Mouse (Mus musculus): Measurements from ENCODE around the gene Fbxo5.

Gene Fbxo5

DNA sequence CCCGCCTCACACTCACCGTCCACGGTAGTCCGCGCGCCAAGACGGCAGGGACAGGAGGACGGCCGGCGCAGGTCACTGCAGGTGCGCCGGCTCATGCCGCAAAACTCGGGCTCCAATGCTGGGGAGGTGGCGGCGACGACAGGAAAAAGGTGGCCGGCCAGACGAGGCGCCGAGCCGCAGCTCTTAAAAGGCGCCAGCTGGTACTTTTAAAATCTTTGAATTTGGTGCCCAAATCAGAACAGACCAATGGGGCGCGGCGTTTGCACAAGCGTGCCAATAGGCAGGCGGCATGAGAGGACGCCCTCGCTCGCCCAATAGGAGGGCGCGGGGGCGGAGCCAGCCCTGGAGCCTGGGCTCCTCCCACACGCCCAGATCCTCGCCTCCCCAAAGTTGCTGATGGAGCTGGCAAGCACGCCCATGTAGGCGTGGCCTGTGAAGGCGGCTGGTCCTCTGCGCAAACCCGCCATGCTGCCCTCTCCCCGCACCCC, at the start of gene Fbxo5:
Fbxo5 (minus strand) TSS at position 358 of the 488 bp plus-strand sequence.
- DNase-seq (ENCODE audit: low spot score): peak; percentile 94

DNA sequence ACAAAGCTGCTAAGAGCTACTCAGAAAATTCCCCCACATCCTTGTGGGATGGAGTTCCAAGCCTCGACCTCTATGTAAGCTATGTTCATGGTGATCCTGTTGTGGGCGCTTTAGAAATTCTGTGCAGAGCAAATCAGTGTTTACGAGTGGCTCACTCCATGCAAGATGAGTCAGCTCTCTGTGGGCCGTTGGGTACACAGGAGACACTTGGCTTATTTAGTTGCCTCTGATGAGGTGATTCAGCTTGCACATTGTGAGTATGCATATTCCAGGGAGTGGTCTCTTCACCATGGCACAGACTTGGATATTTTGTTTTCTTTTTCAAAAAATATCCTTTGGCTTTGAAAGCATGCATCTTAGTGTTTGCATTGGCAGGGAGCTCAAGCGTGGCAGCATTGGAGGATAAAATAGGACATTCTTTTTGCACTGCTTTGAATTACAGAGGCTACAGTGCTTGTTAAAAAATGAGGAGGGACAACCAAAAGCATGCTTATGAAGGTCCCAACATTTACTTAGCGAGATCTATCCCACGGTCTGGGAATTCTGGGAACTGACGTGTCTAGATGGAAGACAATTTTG, 48.0 kb upstream of the Fbxo5 start:
- no peak for DNase-seq (ENCODE audit: low spot score)

DNA sequence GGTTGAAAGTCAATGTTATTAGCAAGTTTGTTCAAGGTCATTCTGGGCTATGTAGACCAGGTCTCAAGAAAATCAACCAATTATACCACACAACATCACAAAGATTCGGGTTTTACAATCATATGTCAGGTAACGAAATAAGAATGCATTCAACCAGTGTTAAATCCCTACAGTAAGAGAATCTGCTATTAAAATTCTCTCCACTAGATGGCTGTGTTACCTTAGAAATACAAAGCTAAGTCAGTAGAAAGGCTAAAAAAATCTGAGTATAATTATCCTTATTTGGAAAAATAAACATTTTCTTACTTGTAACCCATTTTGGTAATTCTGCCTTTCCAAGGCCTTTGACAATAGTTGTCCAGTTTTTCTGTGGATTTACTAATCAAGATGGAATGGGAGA, 41.5 kb upstream of the Fbxo5 start:
- no peak for DNase-seq (ENCODE audit: low spot score)

DNA sequence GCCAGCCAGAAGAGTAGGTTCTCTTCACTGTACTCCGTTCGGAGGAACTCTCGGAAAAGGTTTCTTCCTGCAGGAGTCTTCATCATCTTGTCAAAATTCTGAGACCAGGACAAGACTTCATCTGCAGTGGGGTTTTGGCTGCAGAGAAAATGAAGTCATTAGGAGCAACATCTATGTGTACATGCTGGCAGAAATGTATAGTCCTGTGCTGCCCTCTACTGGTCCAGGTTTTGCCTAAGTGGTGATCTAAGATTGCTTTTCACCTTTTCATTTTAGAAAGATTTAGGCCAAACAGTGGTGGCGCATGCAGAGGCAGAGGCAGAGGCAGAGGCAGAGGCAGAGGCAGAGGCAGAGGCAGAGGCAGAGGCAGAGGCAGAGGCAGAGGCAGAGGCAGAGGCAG, 36.0 kb upstream of the Fbxo5 start:
- no peak for DNase-seq (ENCODE audit: low spot score)

DNA sequence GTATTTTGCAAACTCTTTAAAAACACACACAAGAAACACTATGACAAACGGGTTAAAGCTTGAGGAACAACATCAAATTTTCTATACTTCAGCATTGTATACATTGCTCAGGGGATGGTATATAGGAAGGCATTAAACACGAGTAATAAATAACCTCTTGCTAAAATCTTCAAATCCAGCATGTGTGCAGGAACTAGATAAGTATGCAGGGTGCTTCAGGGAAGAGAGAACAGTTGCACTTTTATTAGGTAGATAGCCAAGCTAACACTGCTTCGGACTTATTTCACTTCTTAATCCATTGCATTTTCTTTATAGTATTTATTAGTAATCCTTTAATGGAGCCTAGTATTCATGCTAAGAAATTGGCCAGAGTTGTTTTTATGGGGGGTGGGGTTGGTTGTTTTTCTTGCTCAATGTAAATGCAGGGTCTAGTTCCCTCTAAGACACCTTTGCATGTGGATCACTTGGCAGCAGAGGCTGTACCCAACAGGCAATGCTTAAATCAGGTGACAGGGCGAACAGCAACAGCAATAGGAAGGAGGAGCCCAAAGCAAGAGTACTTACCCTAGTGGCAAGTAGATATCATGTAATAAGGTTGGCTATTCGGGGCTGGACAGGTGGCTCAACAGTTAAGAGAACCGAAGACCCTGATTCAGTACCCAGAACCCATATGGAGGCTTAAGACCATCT, 21.1 kb upstream of the Fbxo5 start:
- DNase-seq (ENCODE audit: low spot score): no peak

DNA sequence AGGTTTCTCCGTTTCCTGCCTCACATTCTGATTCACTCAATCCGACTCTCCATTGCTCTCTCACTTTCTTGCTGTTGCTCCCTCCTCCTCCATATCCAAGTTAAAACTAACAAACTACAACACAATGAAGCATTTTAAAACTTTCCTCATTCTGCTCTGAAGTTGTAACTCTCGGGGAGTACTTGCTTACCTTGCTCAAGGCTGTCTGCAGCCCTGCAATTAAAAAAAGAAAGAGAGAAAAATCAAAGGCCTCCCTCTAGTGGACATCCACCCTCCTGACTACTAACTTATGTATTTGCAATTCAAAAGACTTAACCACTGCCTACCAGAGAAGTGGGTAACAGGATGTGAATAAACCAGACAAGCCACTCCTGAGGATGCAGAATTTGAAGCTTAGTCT, 19.4 kb upstream of the Fbxo5 start:
- DNase-seq (ENCODE audit: low spot score): no peak

DNA sequence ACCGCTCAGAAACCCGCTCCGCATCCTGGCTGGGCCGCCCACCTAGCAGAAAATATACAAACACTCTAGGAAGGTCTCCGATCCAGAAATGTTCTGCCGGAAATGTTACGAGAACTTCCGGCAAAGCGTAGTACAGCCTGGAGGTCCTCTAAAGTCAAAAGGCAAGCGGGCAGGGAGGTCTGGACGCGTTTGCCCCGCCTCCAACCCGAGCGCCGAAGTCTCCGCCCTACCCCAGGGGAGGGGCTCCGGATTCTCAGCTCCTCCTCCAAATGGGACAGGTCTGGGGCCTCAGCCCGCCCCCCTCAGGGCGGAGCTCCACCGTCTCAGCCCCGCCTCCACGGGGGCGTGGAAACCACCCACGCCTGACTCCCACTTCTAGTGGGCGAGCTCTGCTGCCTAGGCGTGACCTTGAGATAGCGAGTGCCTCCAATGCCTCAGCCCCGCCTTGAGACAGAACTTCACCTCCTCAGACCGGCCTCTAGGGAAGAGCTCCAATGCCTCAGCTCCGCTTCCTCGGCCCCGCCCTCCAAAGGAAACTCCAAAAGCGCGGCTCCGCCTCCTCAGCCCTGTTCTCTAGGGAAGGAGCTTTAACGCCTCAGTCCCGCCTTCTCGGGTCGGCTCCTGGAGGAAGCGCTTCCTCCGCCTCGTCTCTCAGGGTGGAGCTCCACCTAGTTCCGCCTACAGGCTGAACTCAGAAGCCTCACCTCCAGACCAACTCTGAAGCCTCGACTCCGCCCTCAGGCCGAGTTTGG, 18.5 kb upstream of the Fbxo5 start, which contains the start of gene Mtrf1l:
Mtrf1l (minus strand) TSS at position 171 of the 752 bp plus-strand sequence.
- peak; percentile 87 for DNase-seq (ENCODE audit: low spot score)

DNA sequence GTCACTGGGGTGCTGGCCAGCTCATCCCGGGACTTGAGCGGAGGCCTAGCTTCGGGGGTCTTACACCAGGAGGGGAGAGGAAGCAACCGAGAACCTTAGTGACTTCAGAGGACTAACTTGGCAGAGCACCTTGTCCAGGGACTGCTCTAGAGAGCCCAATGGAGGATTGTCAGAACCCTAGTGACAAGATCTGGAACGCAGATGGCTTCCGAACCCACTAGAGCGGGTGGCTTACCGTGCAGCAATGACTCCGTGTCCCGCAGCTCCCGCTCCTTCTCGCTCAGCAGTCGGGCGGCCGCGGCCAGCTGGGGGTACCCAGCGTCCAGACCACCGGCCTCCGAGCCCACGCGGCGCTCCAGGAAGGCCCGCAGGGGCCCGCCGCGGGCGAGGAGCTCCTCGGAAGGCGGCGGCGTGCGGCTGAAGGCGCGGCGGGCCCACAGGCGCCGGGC, 17.9 kb upstream of the Fbxo5 start:
- DNase-seq (ENCODE audit: low spot score): no peak

DNA sequence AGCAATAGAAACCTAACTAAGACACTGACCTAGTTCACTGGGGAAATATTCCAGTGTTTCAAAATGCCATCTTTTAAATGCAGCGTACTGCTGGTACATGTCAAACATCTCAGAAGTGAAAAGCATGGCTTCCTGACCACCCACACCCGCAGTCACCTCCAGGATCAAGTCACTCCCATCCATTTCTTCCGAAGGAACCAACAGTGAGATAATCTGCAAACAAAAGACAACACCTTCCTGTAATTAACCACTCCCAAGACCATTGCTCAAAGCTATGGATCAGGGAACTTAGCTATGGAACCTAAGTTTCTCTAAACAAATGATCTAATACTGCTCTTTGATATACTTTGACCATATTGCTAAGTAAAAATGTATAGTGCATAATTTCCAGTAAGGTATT, 13.4 kb upstream of the Fbxo5 start:
- DNase-seq (ENCODE audit: low spot score): no peak

DNA sequence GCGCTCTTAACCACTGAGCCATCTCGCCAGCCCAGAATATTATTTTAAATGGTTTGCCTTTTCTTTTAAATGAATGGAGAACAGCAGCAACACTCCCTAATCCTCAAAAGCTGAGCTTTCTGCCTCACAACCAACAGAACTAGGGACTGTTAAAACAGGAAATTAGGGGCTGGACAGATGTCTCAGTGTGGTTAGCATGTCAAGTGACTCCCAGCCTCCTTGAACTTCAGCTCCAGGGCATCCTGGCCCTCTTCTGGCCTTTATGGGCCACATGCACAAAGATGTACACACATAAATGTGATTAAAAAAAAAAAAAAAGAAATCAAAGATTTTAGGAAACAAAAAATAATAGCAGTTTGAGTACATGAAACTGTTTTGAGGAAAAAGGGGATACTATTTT, 10.6 kb upstream of the Fbxo5 start:
- no peak for DNase-seq (ENCODE audit: low spot score)

DNA sequence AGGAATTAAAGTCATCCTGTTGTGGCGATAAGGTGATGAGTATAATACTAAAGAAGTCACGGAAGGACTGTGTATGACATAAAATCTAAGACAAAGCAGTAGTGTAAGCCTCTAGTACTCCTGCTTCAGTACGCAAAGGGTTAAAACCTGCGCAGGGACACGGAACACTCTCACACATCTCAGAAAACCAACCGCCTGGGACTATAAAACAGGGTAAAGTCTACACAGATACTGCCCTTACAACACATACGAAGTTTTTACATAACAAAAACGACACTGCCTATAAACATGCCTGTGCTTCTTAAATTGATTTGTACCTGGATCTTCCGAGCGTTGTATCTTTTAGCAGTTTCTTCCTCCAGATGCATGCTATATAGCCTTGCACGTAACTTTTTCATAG, 8.3 kb upstream of the Fbxo5 start:
- no peak for DNase-seq (ENCODE audit: low spot score)

DNA sequence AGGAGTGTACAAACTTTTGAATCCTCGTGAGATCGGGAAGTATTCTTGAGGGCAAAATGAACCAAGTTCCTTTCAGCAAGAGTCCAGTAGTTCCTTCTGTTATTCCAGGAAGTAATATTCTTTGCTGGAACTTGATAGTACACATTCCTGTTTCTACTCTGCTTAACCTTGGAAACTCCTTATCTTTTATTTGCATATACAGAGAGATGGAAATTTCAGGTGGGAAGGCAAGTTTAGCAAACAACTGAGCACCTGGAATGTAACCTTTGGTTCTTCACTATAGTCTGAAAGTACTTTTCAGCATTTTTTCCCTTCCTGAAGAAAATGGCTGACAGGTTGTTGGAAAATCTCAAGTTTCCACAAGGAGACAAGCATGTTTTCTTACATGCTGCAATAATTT, 2.3 kb upstream of the Fbxo5 start:
- no peak for DNase-seq (ENCODE audit: low spot score)

DNA sequence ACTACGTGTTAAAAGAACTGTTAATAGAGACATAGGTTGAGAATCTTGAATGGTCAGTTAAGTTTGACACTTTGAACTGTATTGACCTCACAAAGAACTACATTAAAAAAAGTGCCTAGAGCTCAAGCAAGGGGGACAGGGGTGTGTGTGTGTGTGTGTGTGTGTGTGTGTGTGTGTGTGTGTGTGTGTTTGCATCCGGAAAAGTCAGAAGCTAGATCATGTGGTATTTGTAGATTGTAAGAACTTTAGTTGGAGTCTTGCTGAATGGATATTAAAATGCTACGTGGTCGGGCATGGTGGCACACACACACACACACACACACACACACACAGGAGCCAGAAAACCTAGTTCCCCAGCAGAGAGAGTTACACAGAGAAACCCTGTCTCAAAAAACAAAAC, 1.6 kb upstream of the Fbxo5 start:
- no peak for DNase-seq (ENCODE audit: low spot score)

DNA sequence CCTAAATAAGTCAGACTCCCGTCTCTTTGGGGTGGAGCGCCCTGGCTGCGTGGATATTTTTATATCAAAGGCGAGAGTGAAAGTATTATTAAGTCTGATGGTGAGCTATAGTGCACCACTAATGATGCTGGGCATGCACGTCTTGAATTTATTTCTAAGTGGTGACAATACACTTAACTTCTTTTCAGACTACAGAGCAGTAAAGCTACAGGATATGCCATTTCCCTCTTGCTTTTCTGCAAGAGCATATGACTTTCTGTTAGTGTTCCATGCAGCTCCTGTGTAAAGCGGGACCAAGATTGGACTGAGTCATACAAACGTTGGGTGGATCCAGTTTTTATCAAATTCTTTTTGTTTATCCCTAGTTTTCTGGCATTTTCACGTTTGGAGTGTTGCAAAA, 1.0 kb upstream of the Fbxo5 start:
- no peak for DNase-seq (ENCODE audit: low spot score)

DNA sequence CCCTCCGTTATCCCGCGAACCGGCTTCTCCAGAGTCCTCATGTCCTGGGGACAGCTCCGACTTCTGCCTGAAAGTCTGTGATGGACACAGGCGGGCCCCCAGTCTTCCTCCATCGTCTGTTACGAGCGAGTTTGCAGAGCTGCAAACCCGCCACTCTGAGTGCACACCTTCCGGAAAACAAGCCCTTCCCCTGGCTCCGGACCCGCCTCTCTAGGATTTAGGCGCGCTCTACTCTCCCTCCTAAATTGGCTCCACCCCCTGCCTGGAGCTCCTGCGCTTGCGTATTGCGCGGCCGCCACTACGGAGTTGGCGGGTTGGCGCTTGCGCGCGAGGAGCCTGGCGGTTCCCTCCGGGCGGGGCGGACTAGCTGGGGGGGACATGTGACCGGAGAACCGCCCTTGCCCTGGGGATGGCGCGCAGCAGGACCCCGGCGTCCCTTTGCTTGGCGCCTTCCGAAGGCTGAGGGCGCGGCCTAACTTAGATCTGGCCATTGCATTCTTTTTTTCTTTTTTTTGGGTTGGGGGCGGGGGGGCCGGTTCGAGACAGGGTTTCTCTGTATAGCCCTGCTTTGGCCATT, 419 bp upstream of the Fbxo5 start:
- peak; percentile 83 for DNase-seq (ENCODE audit: low spot score)

DNA sequence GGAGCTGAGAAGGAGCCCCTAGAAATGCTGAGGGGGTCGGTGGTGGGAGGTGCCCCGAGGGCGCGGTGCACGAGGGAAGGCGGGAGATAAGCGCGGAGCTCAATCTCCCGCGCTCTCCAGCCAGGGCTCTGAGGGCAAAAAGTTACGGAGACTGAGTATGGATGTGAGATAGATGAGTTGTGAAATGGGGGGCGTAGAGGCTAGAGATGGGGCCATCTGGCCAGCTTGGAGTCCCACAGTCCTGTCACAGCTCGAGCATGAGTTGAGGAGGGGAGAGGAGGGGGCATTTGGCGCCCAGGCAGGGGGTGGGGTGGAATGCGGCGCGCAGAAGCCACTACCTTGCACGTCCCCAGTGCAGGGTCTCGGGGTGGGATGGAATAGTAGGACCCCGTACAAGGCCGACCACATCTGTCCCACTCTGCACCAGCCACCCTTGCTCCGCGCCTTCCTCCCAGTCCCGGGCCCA, 676 bp downstream of the Fbxo5 start:
- no peak for DNase-seq (ENCODE audit: low spot score)

DNA sequence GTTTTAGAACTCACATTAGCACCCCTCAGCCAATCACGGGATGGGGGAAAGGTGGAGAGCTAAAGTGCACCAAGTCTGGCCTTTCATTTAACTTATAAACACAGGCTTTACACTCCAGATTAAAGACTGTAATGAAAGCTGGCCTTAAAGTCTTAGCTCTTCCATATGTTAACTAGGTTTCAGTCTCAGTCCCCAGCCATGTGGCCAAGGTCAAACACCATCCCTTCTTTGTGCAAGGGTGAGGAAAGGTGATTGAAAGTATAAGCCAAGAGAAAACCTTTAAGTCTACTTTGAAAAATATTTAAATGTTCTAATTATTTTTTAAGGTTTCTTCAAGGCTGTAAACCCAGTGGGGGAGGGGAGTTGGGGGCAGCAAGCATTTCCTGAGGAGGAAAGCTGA, 1.7 kb downstream of the Fbxo5 start:
- no peak for DNase-seq (ENCODE audit: low spot score)

DNA sequence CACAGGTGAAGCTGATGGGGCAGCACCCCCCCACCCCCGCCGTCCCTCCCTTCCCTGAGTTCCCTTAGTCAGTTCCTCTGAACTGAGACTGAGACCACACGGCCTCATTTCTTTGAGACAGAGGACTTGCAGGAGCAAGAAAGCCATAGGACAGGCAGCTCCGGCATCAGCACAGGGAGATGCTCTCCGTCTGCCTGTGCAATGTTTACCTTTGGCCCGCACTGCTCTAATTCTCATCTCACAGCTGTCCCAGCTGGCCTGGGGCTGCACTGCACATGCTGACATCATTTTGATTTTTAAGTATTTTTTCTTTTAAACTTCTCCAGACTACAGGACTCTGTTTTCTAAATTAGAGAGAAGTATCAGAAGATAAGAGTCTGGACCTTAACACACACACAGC, 2.5 kb downstream of the Fbxo5 start:
- DNase-seq (ENCODE audit: low spot score): no peak

DNA sequence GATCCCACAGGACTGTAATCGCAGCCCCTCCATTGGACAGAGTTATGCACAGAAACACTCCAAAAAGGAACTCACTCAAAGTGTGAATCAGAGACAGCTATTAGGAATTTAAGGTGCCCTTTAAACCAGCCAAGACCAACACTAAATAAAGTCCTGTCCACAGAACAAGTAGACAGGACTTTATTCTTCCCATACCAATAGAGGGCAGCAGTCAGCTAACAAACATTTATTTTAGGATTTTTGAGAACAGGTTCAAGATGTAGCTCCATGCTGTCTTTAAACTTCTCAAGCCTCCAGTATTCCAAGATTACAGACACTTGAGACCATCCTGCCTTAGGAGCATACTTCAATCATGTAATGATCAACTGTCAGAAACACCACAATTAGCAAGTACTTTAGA, 4.9 kb downstream of the Fbxo5 start:
- no peak for DNase-seq (ENCODE audit: low spot score)

DNA sequence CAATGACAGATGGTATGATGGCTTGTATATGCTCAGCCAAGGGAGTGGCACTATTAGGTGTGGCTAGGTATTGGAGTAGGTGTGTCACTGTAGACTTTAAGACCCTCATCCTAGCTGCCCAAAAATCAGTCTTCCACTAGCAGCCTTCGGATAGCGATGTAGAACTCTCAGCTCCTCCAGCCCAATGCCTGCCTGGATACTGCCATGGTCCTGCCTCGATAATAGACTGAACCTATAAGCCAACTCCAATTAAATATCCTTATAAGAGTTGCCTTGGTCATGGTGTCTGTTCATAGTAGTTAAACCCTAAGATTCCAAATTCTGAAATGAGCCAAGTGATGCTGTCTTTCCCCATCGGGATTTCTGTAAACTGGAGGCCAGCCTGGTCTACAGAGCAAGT, 7.3 kb downstream of the Fbxo5 start:
- no peak for DNase-seq (ENCODE audit: low spot score)

DNA sequence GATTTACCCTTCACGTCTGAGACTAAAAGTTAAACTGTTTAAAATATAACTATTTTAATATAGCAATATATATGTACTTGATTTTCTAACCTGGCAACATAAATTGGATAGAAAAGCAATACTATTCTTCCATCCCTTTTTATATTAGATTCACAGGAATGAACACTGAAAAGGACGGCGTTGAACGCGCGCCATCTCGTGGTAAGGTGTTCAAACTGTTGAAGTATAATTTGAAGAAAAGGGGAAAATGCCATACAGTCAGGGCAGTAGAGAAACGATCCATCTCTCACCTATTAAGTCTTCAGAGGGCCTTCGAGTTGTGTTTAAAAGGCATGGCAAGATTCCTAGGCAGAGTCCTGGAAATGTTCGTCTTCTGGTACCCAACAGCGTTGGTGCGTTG, 14.7 kb downstream of the Fbxo5 start:
- peak; percentile 35 for DNase-seq (ENCODE audit: low spot score)

DNA sequence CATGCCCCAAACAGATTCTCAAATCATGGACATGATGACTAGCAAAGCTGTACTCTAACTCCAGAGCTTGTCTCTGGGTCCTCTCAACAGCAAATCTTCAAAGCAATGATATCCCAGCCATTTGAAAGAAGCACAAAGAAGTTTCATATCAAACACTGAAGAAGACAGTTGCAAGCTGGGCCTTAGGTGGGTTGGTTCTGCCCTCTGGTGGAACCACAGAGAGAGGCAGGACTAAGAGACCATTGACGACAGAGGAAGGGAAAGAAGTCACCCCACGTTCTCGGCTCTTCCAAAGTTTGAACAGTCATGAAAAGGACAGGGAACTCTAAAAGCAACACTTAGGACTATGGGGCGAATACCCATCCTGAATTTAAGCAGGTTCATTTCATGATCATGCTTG, 18.5 kb downstream of the Fbxo5 start:
- DNase-seq (ENCODE audit: low spot score): no peak
